Mouse (Mus musculus) cerebellum, adult 2 months (tissue): ENCODE measurements at regions not wholly inside any gene's neighbourhood (a gene's known extent, or its start where the extent isn't known, plus 50 kb on each side); places are given as distances from the start of the nearest gene placed in this dataset.
"Not testable (repeated sequence)": the region's sequence is repeated elsewhere in the genome, so short reads cannot be mapped to it uniquely, and the experiment has no call there.

Experiments
- CTCF ChIP-seq: fragments of 200-500 bp; IDR thresholded peaks from 2 replicates; pipeline ENCODE4 v1.5.1; 2011; ENCODE audit warnings: low read depth, mild to moderate bottlenecking, control low read depth, low read length, moderate library complexity, borderline replicate concordance; ENCODE audit not compliant: insufficient read depth
- POLR2A ChIP-seq: fragments of 200-500 bp; IDR thresholded peaks from 2 replicates; pipeline ENCODE4 v1.6.1; 2011; ENCODE audit warnings: low read length, control low read depth, borderline replicate concordance; ENCODE audit not compliant: insufficient read depth

- TF ChIP-seq CTCF, POLR2A: not testable (repeated sequence)
These were observed 201.6 kb upstream of the Egfl6 start for GRCm38 (mm10) chrX:166787137-166787536.
